Mouse (Mus musculus): ENCODE data around the gene Plekha6.

DNA sequence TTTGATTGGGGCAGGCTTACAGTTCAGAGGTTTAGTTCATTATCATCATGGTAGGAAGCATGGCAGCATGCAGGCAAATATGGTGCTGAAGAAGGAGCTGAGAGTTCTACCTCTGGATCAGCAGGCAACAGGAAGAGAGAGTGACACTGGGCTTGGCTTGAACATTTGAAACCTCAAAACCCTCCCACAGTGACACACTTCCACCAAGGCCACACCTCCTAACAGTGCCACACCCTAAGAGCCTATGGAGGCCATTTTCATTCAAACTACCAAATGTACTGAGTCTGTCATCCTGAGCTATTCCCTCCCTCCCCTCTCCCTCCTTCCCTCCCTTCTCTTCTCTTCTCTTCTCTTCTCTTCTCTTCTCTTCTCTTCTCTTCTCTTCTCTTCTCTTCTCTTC, 25.5 kb downstream of the Plekha6 start:
- no peak for TF ChIP-seq POLR2A (IDR thresholded peaks at IDR 0.05; ENCODE audit: borderline replicate concordance, low read depth, low read length)
- TF ChIP-seq CTCF (IDR thresholded peaks at IDR 0.05; ENCODE audit: low read depth, low read length) = no peak
